Mouse (Mus musculus) forebrain, embryonic 13.5 days (tissue): ENCODE measurements at regions not wholly inside any gene's neighbourhood (a gene's known extent, or its start where the extent isn't known, plus 50 kb on each side); places are given as distances from the start of the nearest gene placed in this dataset.

Experiments used
- ATAC-seq: fragments of 200-750 bp; cut with Nextera tagmentation; 2 replicates; pipeline ENCODE4 v1.8.0; 2017
- H3K27ac ChIP-seq: fragments of 300-500 bp; sonication (generic); 2 replicates; pipeline ENCODE4 v1.5.1; 2015; ENCODE audit warnings: inconsistent platforms, mild to moderate bottlenecking, moderate library complexity
- H3K27me3 ChIP-seq: fragments of 300-500 bp; sonication (generic); 2 replicates; pipeline ENCODE4 v1.6.1; 2015; ENCODE audit warnings: mild to moderate bottlenecking, inconsistent platforms
- H3K36me3 ChIP-seq: fragments of 300-500 bp; sonication (generic); 2 replicates; pipeline ENCODE4 v1.6.1; 2015; ENCODE audit warnings: mild to moderate bottlenecking, inconsistent platforms; ENCODE audit not compliant: poor library complexity, severe bottlenecking
- H3K4me1 ChIP-seq: fragments of 300-500 bp; sonication (generic); 2 replicates; pipeline ENCODE4 v1.6.1; 2015; ENCODE audit warnings: inconsistent platforms
- H3K4me2 ChIP-seq: fragments of 300-500 bp; sonication (generic); 2 replicates; pipeline ENCODE4 v1.6.1; 2015; ENCODE audit warnings: inconsistent platforms, mild to moderate bottlenecking, moderate library complexity
- H3K4me3 ChIP-seq: fragments of 300-500 bp; sonication (generic); 2 replicates; pipeline ENCODE4 v1.5.1; 2015; ENCODE audit warnings: mild to moderate bottlenecking, inconsistent platforms
- H3K9ac ChIP-seq: fragments of 300-500 bp; sonication (generic); 2 replicates; pipeline ENCODE4 v1.6.1; 2015; ENCODE audit warnings: mild to moderate bottlenecking, inconsistent platforms
- H3K9me3 ChIP-seq: fragments of 300-500 bp; sonication (generic); replicated peaks from 2 replicates; pipeline ENCODE4 v1.6.1; 2016; ENCODE audit warnings: inconsistent platforms
- WGBS: fragments of 180-500 bp; shearing (Covaris S2); methylation state at CpG from one replicate; pipeline ENCODE4 v1.1.7; 2015; 5-methylcytosine and 5-hydroxymethylcytosine counted together

DNA sequence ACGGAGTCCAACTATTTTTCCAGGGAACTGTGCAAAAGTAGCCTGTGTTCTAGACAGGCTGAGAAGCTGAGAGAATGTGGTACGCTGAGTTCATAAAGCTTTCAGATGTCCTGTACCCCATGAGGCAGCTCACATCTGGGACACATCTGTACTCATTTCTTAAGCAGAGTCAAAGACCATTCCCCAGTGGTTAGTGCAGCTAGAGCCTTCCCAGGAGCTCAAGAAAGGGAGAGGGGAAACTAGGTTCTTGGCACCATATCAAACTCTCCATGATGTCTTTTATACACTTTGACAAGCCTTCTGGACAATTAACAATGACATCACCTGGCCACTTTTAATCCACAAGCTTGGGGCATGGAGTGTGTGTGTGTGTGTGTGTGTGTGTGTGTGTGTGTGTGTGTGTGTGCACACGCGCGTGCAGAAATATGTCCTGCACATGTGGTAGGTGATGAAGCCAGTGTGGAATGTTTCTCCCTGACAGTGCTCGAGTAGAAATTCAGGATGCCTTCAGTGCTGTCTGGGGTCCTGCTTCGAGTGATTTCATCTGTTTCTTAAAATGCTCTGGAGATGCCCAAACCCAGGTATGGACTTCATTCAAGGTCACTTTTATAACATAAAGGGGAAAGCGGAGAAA is 121.1 kb upstream of the Dock1 start:
- Histone ChIP-seq H3K27me3 (no peaks in the 10 kb centered on the region), H3K36me3 (no peaks in the 10 kb centered on the region), H3K4me1 (peaks cover 29% of the 10 kb centered on the region), H3K4me2 (no peak overlapping the region), H3K4me3 (no peak overlapping the region), H3K27ac (no peak overlapping the region), H3K9me3 (no peaks in the 10 kb centered on the region), H3K9ac (no peak overlapping the region)
- WGBS = 88% methylated on average over 8 of the region's 8 CpGs
- no peak for ATAC-seq

DNA sequence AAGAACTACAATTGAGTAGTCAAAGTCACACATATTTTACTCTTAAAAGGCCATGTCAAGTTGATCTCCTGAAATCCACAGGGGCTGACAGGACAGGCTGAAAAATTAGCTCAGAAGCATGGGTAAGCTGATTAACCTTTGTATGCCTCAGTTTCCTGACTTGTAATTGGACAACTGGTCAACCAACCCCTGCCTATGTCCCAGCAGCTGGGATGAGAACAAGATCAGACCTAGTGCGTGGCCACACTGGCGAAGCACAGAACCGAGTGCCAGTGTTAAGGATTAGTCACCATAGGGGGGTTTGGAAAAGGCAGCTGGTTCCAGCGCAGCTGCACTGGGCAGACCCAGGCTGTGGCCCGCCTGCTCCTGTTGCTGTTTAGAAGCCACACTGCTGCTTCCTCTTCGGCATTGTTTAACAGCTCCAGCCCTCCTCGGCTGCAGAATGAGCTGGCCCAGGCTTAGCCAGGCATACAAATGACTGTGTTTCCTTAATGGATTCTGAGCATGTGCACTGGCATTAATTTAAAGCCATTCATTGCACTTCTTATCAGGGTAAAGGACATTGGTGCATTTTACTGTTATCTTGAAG is 120.1 kb upstream of the Dock1 start:
- Histone ChIP-seq H3K27ac (peak overlapping the region; percentile 42; the same call in 1 of the 2 replicates), H3K36me3 (no peaks in the 10 kb centered on the region), H3K4me1 (peaks cover 29% of the 10 kb centered on the region), H3K4me2 (no peak overlapping the region), H3K9me3 (no peaks in the 10 kb centered on the region), H3K4me3 (no peak overlapping the region), H3K27me3 (no peaks in the 10 kb centered on the region), H3K9ac (no peak overlapping the region)
- ATAC-seq = peak; percentile 94
- WGBS = 19% methylated on average over 7 of the region's 7 CpGs

DNA sequence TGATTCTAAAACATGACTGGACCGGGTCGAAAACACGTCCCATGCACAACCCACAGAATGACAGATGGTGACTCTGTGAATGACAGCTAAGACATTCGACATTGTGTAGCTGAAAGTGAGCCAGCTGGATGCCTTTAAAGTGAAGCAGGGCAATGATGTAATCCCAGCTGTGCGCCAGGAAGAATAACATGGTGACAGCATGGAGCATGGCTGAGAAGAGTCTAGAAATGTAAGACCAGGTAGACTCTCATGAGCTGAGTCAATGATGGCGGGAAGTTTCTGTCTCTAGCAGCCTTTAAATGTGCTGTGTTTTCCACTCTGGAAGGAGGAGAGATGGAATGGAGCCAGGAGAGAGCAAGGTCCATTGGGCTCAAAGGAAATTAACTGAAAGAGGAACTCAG is 118.4 kb upstream of the Dock1 start:
- Histone ChIP-seq H3K36me3 (no peaks in the 10 kb centered on the region), H3K4me1 (peaks cover 29% of the 10 kb centered on the region), H3K27ac (no peak overlapping the region), H3K4me2 (no peak overlapping the region), H3K27me3 (no peaks in the 10 kb centered on the region), H3K4me3 (no peak overlapping the region), H3K9ac (no peak overlapping the region), H3K9me3 (no peaks in the 10 kb centered on the region)
- 56% methylated on average over 6 of the region's 6 CpGs for WGBS
- peak; percentile 30; the same call in 1 of the 2 replicates for ATAC-seq

DNA sequence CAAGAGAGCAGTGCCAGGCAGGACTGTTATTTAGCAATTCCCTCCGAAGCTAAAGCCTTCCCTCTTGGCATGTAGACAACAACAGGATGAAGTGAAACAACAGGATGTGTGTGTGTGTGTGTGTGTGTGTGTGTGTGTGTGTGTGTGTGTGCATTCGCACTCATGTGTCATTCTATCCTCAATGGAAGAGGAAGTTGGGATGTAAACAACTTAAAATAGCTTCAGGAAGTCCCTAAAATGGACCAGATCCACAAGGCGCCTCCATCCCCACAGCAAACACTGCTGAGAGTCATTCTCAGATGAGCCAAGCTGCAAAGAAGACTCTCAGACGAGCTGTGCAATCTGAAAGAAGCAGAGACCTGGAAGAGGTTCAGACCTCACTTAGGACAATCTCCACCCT is 114.4 kb upstream of the Dock1 start:
- H3K27ac ChIP-seq = no peak overlapping the region
- H3K9ac ChIP-seq = no peak overlapping the region
- H3K4me3 ChIP-seq = no peak overlapping the region
- WGBS = 86% methylated on average over 4 of the region's 4 CpGs
- H3K9me3 ChIP-seq = no peaks in the 10 kb centered on the region; the same call in 1 of the 2 replicates
- no peaks in the 10 kb centered on the region for H3K27me3 ChIP-seq
- no peak overlapping the region for H3K4me2 ChIP-seq
- no peaks in the 10 kb centered on the region for H3K36me3 ChIP-seq
- peaks cover 8% of the 10 kb centered on the region; the same call in 1 of the 2 replicates for H3K4me1 ChIP-seq
- no peak for ATAC-seq

DNA sequence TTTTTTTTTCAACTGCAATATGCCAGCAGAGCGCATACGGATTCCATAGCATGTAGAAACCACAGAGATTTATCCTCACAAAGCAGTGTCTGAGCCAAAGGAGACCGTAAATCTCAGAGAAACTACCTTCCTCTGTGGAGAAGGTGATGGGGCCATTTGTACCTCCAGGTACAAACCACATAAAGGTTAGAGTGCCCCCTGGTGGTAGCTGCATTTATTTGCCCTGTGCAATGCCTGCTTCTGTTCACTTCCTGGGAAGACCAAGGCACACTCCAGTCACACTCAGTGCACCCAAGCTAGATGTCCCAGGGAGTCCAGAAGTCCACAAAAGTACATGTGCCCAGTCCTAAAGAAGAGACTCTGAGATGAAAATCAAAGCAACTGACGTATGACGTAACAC is 104.1 kb upstream of the Dock1 start:
- no peak overlapping the region for H3K4me2 ChIP-seq
- ATAC-seq = no peak
- 82% methylated on average over 5 of the region's 5 CpGs for WGBS

DNA sequence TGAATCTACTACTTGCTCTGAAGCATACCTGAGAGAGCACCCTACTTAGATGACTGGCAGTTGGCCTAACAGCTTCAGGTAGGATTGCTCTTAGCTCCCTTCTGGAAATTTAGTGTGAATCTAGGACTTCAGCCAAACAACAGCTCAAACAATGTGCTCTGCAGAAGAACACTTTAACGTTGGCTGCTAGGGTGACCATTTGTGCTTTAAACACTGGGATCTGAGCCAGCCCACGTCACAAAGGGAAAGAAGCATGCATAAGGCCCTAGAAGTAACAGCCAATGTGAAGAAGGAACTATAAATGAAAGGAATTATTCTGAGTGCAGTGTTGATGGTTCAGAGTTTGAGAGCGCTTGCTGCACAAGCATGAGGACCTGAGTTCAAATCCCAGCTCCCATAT is 101.2 kb upstream of the Dock1 start:
- Histone ChIP-seq H3K36me3 (no peaks in the 10 kb centered on the region), H3K9ac (no peak overlapping the region), H3K4me1 (no peaks in the 10 kb centered on the region), H3K4me3 (no peak overlapping the region), H3K4me2 (no peak overlapping the region), H3K27ac (no peak overlapping the region), H3K27me3 (no peaks in the 10 kb centered on the region), H3K9me3 (0 out of 2 replicates have a peak, but pooled peaks cover 5% of the 10 kb centered on the region)
- 72% methylated on average over 3 of the region's 3 CpGs for WGBS
- ATAC-seq = no peak

More for the DNA sequence above, 104.1 kb upstream of the Dock1 start:
- Histone ChIP-seq H3K9me3 (0 out of 2 replicates have a peak, but pooled peaks cover 5% of the 10 kb centered on the region), H3K27me3 (no peaks in the 10 kb centered on the region), H3K4me3 (no peak overlapping the region), H3K9ac (no peak overlapping the region), H3K27ac (no peak overlapping the region), H3K36me3 (no peaks in the 10 kb centered on the region), H3K4me1 (no peaks in the 10 kb centered on the region)

DNA sequence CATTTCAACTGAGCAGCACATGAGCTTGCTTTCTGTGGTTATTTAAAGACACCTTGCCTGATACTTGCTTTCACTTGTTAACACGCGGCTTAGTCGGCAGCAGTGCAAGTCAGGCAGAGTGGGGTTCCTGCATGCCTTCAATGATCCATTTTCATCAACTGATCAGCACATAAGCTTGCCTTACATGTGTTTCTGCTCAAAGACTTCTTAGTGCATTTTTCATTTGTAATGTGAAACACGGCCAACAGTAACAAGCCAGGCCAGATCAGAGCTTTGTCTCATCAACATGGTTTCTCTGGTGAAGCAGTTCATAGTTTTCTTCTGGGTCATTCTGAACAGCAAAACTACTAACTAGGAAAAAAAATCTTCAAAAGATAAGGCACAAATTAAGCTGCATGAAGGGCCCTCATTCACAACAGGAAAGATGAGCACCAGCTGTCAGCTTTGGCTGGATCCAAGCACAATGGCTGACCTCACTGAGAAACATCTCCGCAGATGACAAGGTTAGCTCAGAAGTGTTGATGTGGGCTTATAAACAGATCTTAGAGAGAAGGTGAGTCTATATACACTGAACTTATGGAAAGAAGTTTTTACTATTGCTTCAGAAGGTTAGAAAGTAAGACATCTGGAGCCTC is 100.2 kb upstream of the Dock1 start:
- 96% methylated on average over 5 of the region's 5 CpGs for WGBS
- H3K27ac ChIP-seq = no peak overlapping the region
- H3K4me3 ChIP-seq = no peak overlapping the region
- H3K9me3 ChIP-seq = 0 out of 2 replicates have a peak, but pooled peaks cover 5% of the 10 kb centered on the region
- no peak for ATAC-seq
- no peak overlapping the region for H3K9ac ChIP-seq
- H3K4me2 ChIP-seq = no peak overlapping the region
- no peaks in the 10 kb centered on the region for H3K27me3 ChIP-seq
- no peaks in the 10 kb centered on the region for H3K4me1 ChIP-seq
- H3K36me3 ChIP-seq = no peaks in the 10 kb centered on the region

DNA sequence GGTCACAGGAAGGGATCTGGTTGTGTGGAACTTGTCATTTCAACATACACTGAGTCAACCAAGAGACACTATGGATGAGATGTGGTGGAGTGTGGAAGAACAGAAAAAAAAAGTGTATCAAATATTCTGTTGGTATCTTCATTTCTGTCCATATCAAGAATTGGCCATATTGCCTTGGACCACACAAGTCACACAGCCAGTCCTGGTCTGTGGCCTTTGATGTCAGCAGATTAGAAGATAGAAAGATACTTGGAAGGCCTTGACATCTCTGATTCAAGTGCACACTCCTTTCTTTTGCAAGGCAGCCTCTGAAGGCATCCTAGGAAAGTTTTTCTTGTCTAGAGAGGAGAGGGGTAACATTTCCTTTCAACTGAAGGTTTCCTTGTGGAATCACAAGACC is 88.7 kb upstream of the Dock1 start:
- H3K4me2 ChIP-seq = no peak overlapping the region
- ATAC-seq = no peak
- no peak overlapping the region for H3K27ac ChIP-seq
- H3K4me1 ChIP-seq = no peaks in the 10 kb centered on the region
- no peaks in the 10 kb centered on the region for H3K27me3 ChIP-seq
- no peak overlapping the region for H3K9ac ChIP-seq
- H3K36me3 ChIP-seq = no peaks in the 10 kb centered on the region
- H3K4me3 ChIP-seq = no peak overlapping the region
- H3K9me3 ChIP-seq = no peaks in the 10 kb centered on the region

DNA sequence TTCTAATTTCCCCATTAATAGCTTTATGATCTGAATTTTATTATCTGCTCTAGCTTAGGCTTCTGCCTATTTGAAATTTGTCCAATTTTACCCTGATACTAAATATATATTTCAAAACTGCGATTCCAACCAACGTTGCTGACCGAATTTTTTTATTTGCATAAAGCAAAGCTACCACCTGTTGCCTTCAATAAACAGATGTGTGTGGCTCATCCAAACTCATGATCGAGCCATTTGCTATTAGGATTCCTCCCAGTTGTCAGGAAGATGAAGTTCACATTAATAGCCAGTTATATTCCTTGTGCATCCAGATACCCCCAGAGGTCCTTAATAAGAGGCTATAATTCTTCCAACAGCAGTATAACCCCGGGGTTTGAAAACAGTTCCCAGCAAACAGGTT is 85.0 kb upstream of the Dock1 start:
- Histone ChIP-seq H3K27me3 (no peaks in the 10 kb centered on the region), H3K4me3 (no peak overlapping the region), H3K9ac (no peak overlapping the region), H3K4me2 (no peak overlapping the region), H3K4me1 (no peaks in the 10 kb centered on the region), H3K36me3 (no peaks in the 10 kb centered on the region), H3K9me3 (no peaks in the 10 kb centered on the region), H3K27ac (no peak overlapping the region)
- WGBS = 92% methylated on average over 5 of the region's 5 CpGs
- ATAC-seq = no peak

DNA sequence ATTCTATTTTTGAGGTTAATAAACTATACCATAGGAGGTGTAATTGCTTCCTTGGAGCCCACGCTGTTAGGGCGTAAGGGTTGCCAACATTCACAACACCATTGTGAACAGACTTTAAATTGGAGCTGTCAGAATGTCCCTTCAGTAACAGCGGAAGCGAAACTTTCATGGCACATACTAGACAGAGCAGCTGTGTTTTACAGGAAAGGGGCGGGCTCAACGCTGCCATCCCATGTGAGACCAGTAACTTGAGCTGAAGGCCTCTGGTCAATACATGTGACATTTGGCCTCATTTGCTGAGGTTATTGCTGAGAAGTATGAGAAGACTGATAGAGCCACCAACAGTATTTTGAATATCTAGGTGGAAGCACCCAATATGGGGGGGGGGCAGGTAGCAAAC is 83.5 kb upstream of the Dock1 start:
- no peak for ATAC-seq
- Histone ChIP-seq H3K4me3 (no peak overlapping the region), H3K4me2 (no peak overlapping the region), H3K9ac (no peak overlapping the region), H3K27ac (no peak overlapping the region), H3K4me1 (no peaks in the 10 kb centered on the region), H3K9me3 (no peaks in the 10 kb centered on the region), H3K27me3 (no peaks in the 10 kb centered on the region), H3K36me3 (no peaks in the 10 kb centered on the region)
- 92% methylated on average over 6 of the region's 6 CpGs for WGBS

DNA sequence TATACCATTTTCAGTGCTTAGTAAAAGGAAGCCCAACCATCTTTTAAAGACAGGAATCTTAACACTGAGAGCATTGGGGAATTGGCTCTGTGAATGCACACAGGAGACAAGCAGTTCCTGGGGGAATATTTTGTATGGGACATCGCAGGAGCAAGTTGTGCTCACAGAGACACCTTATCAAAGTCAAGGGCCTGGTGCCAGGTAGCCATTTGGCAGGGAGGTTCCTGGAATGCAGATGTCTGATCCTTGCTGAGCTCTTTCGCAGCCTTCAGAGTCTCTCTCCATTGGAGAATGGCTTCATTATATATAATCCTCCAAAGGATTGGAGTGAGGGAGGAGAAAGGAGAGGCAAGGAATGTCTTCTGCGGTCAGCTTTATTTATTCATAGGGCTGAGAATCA is 62.6 kb upstream of the Dock1 start:
- H3K9ac ChIP-seq = no peak overlapping the region
- ATAC-seq = no peak
- no peaks in the 10 kb centered on the region for H3K27me3 ChIP-seq
- 0 out of 2 replicates have a peak, but pooled peaks cover 4% of the 10 kb centered on the region for H3K4me1 ChIP-seq
- no peak overlapping the region for H3K4me2 ChIP-seq
- H3K4me3 ChIP-seq = no peak overlapping the region
- WGBS = 70% methylated on average over 3 of the region's 3 CpGs
- H3K27ac ChIP-seq = no peak overlapping the region
- no peaks in the 10 kb centered on the region for H3K36me3 ChIP-seq
- H3K9me3 ChIP-seq = no peaks in the 10 kb centered on the region

DNA sequence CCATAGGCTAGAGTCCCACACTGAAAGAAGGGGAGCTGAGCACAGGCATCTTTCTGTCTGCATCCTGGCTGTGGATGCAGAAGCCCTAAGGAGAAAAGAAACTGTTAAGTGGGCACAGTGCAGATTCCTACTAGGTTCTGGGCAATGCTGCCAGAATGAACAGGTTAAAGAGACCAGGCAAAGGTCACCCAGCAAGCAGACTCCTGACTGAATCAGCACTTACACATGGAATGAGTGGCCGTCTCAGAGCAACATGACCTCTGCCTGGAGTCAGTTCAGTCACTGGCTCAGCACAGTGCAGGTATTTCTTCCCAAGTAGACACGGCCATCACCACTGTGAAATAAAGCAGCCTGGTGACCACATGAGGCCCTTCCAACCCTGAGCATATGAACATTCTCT is 60.3 kb upstream of the Dock1 start:
- Histone ChIP-seq H3K36me3 (no peaks in the 10 kb centered on the region), H3K27ac (no peak overlapping the region), H3K4me1 (0 out of 2 replicates have a peak, but pooled peaks cover 4% of the 10 kb centered on the region), H3K4me2 (no peak overlapping the region), H3K9me3 (no peaks in the 10 kb centered on the region), H3K4me3 (no peak overlapping the region), H3K9ac (no peak overlapping the region), H3K27me3 (no peaks in the 10 kb centered on the region)
- ATAC-seq = no peak
- 76% methylated on average over 2 of the region's 2 CpGs for WGBS
